Mouse (Mus musculus) neural tube, embryonic 12.5 days (tissue): ENCODE results near the gene Slc25a10. TPM values are rescaled to one million over a fixed set of nuclear protein-coding genes. Genes with fewer than 3 reads are reported as not detected.
"Not testable (repeated sequence)": the region's sequence is repeated elsewhere in the genome, so short reads cannot be mapped to it uniquely, and the experiment has no call there.

Experiments used
- ATAC-seq: fragments of 200-750 bp; cut with Nextera tagmentation; 2 replicates; pipeline ENCODE4 v1.8.0; 2017; ENCODE audit warnings: low read depth, mild to moderate bottlenecking, moderate TSS enrichment, moderate library complexity; ENCODE audit not compliant: low FRiP score
- H3K27ac ChIP-seq: fragments of 300-500 bp; sonication (generic); 2 replicates; pipeline ENCODE4 v1.5.1; 2016
- H3K27me3 ChIP-seq: fragments of 300-500 bp; sonication (generic); replicated peaks from 2 replicates; pipeline ENCODE4 v1.6.1; 2016; ENCODE audit warnings: mild to moderate bottlenecking
- H3K36me3 ChIP-seq: fragments of 300-500 bp; sonication (generic); 2 replicates; pipeline ENCODE4 v1.6.1; 2016; ENCODE audit warnings: mild to moderate bottlenecking
- H3K4me1 ChIP-seq: fragments of 300-500 bp; sonication (generic); 2 replicates; pipeline ENCODE4 v1.6.1; 2016
- H3K4me2 ChIP-seq: fragments of 300-500 bp; sonication (generic); replicated peaks from 2 replicates; pipeline ENCODE4 v1.6.1; 2016; ENCODE audit warnings: mild to moderate bottlenecking
- H3K4me3 ChIP-seq: fragments of 300-500 bp; sonication (generic); 2 replicates; pipeline ENCODE4 v1.5.1; 2016
- H3K9ac ChIP-seq: fragments of 300-500 bp; sonication (generic); 2 replicates; pipeline ENCODE4 v1.6.1; 2016; ENCODE audit warnings: mild to moderate bottlenecking
- H3K9me3 ChIP-seq: fragments of 300-500 bp; sonication (generic); 2 replicates; pipeline ENCODE4 v1.6.1; 2016; ENCODE audit warnings: mild to moderate bottlenecking
- WGBS: fragments of 180-500 bp; shearing (Covaris S2); methylation state at CpG from one replicate; pipeline ENCODE4 v1.1.7; 2016; 5-methylcytosine and 5-hydroxymethylcytosine counted together
- polyA plus RNA-seq: library from polyadenylated mRNA; unstranded; fragments of >200 nt; fragmentation: Nextera tagmentation; extraction: Ambion mirVana; gene quantifications from 2 replicates; pipeline ENCODE4 v1.2.1, GENCODE M21; 2016

The Slc25a10 gene
- polyA plus RNA-seq, 1 experiment from 2014 or later = 37.9 TPM

DNA sequence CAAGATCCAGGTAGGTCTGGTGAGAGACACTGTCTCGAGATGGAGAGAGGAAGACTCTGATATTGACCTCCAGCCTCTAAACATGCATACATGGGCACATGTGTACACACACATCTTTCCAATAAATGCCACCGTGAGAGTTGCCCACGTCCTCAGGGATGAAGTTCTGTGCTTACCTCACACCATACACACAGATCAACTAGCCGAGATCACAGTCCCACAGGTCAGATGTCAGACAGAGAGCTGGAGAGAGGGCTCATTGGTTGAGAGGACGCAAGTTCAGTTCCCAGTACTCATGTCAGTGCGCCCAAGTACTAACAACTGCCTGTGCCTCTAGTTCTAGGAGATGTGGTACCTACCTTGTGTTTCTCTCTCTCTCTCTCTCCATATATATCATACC is 9.4 kb downstream of the Slc25a10 start:
- Histone ChIP-seq H3K9ac (no peak overlapping the region), H3K4me2 (no peak overlapping the region), H3K36me3 (peaks cover 34% of the 10 kb centered on the region), H3K4me3 (no peak overlapping the region), H3K27ac (no peak overlapping the region), H3K4me1 (no peaks in the 10 kb centered on the region), H3K9me3 (no peaks in the 10 kb centered on the region), H3K27me3 (no peaks in the 10 kb centered on the region)
- ATAC-seq = no peak
- WGBS = 67% methylated on average over 6 of the region's 6 CpGs

- Histone ChIP-seq H3K9me3 (no peaks in the 10 kb centered on the region), H3K27me3 (no peaks in the 10 kb centered on the region), H3K9ac (no peak overlapping the region), H3K4me3 (no peak overlapping the region), H3K4me2 (no peak overlapping the region), H3K36me3 (peaks cover 27% of the 10 kb centered on the region), H3K4me1 (no peaks in the 10 kb centered on the region), H3K27ac (no peak overlapping the region)
- WGBS = 87% methylated on average over 4 of the region's 4 CpGs
- no peak for ATAC-seq
These were observed 10.1 kb downstream of the Slc25a10 start for GRCm38 (mm10) chr11:120501701-120502100.

GRCm38 (mm10) chr11:120505661-120506060 is 14.0 kb downstream of the Slc25a10 start:
- H3K4me1 ChIP-seq = peaks cover 4% of the 10 kb centered on the region; the same call in 1 of the 2 replicates
- no peaks in the 10 kb centered on the region for H3K36me3 ChIP-seq
- no peak overlapping the region for H3K4me2 ChIP-seq
- H3K27ac ChIP-seq = no peak overlapping the region
- H3K9me3 ChIP-seq = no peaks in the 10 kb centered on the region
- no peak overlapping the region for H3K9ac ChIP-seq
- whole genome bisulfite sequencing = 88% methylated on average over 3 of the region's 3 CpGs
- H3K27me3 ChIP-seq = no peaks in the 10 kb centered on the region
- H3K4me3 ChIP-seq = no peak overlapping the region
- no peak for ATAC-seq

DNA sequence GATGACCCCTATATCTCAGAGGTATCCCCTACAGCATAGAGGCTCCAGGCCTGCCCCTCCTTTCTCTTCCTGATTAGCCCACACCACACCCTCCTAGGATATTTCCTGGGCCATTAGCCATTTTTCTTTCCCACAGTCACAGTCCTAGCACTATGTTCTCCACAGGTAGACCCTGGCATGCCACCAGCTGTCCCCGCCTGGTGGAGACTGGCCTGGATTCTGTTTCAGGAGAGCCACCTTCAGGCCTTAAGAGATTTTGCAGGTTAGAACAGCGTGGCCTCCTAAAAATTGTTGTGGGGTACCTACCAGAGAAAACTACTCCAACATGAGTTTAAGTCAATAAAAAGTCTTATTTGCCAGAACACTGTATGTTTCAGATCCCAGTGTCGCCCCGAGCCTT is 15.3 kb downstream of the Slc25a10 start:
- H3K4me3 ChIP-seq = no peak overlapping the region
- no peaks in the 10 kb centered on the region for H3K36me3 ChIP-seq
- no peak overlapping the region for H3K4me2 ChIP-seq
- H3K9me3 ChIP-seq = no peaks in the 10 kb centered on the region
- no peak for ATAC-seq
- peaks cover 6% of the 10 kb centered on the region; the same call in 1 of the 2 replicates for H3K4me1 ChIP-seq
- H3K27me3 ChIP-seq = no peaks in the 10 kb centered on the region
- no peak overlapping the region for H3K27ac ChIP-seq
- WGBS = 54% methylated on average over 4 of the region's 4 CpGs
- no peak overlapping the region for H3K9ac ChIP-seq

GRCm38 (mm10) chr11:120507611-120508289 is 16.1 kb downstream of the Slc25a10 start:
- H3K36me3 ChIP-seq = no peaks in the 10 kb centered on the region
- no peak overlapping the region for H3K9ac ChIP-seq

DNA sequence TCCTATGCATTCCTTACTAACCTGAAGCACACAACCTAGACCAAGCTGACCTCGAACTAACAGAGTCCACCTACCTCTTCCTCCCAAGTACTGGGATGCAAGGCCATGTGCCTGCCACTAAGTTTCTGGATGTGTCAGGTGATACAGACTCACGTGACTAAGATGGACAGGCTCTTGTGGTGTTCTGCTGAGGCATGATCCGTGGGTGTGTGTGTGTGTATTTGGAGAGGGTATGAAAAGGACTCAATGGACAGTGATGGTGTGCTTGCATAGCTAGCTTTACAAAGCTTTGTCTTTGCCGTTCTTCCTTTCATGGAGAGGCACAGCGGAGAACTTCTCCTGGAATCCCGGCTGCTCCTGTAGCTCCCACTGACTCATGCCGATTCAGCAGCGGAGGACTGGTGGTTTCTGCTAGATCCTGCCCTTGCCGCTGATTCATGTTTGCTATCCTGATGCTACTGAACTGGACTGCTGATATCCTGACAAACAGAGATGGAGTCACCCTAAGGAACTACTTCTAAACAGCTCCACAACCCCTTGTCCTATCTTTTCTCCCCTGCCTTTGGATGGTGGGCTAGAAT is 16.7 kb downstream of the Slc25a10 start:
- Histone ChIP-seq H3K4me1 (peaks cover 9% of the 10 kb centered on the region), H3K36me3 (no peaks in the 10 kb centered on the region), H3K4me2 (no peak overlapping the region), H3K9ac (no peak overlapping the region), H3K9me3 (no peaks in the 10 kb centered on the region), H3K27me3 (no peaks in the 10 kb centered on the region), H3K27ac (no peak overlapping the region), H3K4me3 (no peak overlapping the region)
- no peak for ATAC-seq
- WGBS = 89% methylated on average over 9 of the region's 9 CpGs

More at GRCm38 (mm10) chr11:120507611-120508289, 16.1 kb downstream of the Slc25a10 start:
- Histone ChIP-seq H3K4me1 (peaks cover 6% of the 10 kb centered on the region; the same call in 1 of the 2 replicates), H3K4me3 (no peak overlapping the region), H3K27me3 (no peaks in the 10 kb centered on the region), H3K4me2 (no peak overlapping the region), H3K9me3 (no peaks in the 10 kb centered on the region), H3K27ac (no peak overlapping the region)
- 67% methylated on average over 13 of the region's 13 CpGs for WGBS
- ATAC-seq = no peak

DNA sequence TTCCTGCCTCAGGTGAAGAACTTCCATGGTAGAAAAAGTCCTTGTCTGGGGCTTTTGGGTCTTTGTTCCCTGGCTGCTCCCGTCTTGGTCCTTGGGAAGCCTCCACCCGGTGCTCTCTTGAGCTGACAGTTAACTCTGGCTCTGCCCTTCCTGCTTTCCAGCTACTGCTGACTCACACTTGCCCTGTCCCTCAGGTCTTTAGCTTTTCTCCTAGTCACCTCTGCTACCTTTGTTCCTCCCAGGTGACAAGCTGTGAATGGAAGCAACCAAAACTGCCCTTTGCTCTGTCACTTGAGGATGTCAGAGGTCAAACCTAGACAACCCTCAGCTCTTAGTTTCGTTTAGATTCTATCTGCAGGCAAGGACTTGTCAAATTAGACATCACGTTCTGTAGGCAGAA is 18.3 kb downstream of the Slc25a10 start:
- H3K9ac ChIP-seq = no peak overlapping the region
- H3K4me3 ChIP-seq = no peak overlapping the region
- 56% methylated on average over 4 of the region's 4 CpGs for WGBS
- ATAC-seq = no peak
- no peaks in the 10 kb centered on the region for H3K9me3 ChIP-seq
- H3K4me2 ChIP-seq = no peak overlapping the region
- peaks cover 9% of the 10 kb centered on the region for H3K4me1 ChIP-seq
- H3K27ac ChIP-seq = no peak overlapping the region
- H3K27me3 ChIP-seq = no peaks in the 10 kb centered on the region
- no peaks in the 10 kb centered on the region for H3K36me3 ChIP-seq

- Histone ChIP-seq H3K9ac (0 out of 2 replicates have a peak overlapping the region, but pooled peaks have one; percentile 8), H3K27ac (no peak overlapping the region), H3K4me1 (peaks cover 9% of the 10 kb centered on the region), H3K4me2 (peak overlapping the region; percentile 49), H3K27me3 (no peaks in the 10 kb centered on the region), H3K4me3 (0 out of 2 replicates have a peak overlapping the region, but pooled peaks have one; percentile 9), H3K36me3 (no peaks in the 10 kb centered on the region), H3K9me3 (no peaks in the 10 kb centered on the region)
- no peak for ATAC-seq
- WGBS = 14% methylated on average over 16 of the region's 16 CpGs
These were observed 18.9 kb downstream of the Slc25a10 start for GRCm38 (mm10) chr11:120510375-120511030.

- H3K4me3 ChIP-seq = no peak overlapping the region
- ATAC-seq = no peak
- H3K9ac ChIP-seq = no peak overlapping the region
- no peak overlapping the region for H3K27ac ChIP-seq
- H3K9me3 ChIP-seq = no peaks in the 10 kb centered on the region
- WGBS = 25% methylated on average over 6 of the region's 6 CpGs
- H3K4me1 ChIP-seq = peaks cover 9% of the 10 kb centered on the region
- H3K27me3 ChIP-seq = no peaks in the 10 kb centered on the region
- H3K36me3 ChIP-seq = no peaks in the 10 kb centered on the region
- H3K4me2 ChIP-seq = no peak overlapping the region
These were observed 21.3 kb downstream of the Slc25a10 start for GRCm38 (mm10) chr11:120512790-120513453.

DNA sequence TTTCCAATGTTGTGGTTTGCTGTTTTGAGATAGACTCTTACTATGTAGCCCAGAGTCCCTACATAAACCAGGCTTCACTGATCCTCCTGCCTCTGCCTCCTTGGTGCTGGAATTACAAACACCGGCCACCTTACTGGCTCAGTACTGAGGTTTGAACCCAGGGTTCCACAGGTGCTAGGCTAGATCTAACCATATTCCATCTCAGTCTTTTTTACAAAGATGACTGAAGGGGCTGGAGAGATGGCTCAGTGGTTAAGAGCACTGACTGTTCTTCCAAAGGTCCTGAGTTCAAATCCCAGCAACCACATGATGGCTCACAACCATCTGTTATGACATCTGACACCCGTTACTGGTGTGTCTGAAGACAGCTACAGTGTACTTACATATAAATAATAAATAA is 22.6 kb downstream of the Slc25a10 start:
- H3K27ac ChIP-seq, H3K9ac ChIP-seq, ATAC-seq, H3K36me3 ChIP-seq, H3K9me3 ChIP-seq, H3K4me3 ChIP-seq, H3K4me1 ChIP-seq, H3K27me3 ChIP-seq, H3K4me2 ChIP-seq: not testable (repeated sequence)
- WGBS = 93% methylated on average over 2 of the region's 2 CpGs

DNA sequence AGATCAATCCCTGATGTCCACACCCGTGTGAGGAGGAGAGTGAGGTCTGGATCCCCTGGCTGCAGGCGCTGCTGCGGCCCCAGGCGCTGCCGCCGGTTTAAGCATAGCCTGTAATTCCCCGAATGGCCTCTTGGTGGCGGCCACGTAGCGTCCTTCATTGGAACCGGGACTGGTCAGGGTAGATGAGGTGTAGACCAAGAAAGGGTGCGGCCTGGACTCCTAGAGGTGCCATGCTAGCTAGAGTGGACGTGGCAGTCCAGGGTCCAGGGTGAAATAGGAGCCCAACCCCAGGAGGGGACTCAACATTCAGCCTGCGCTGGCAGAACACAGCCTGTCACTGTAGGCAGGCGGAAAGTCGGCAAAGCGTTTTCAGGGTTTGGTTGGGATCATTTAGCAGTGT is 24.0 kb downstream of the Slc25a10 start:
- no peak overlapping the region for H3K27ac ChIP-seq
- WGBS = 19% methylated on average over 17 of the region's 17 CpGs
- H3K27me3 ChIP-seq = no peaks in the 10 kb centered on the region
- no peak overlapping the region for H3K4me3 ChIP-seq
- H3K36me3 ChIP-seq = no peaks in the 10 kb centered on the region
- no peak overlapping the region for H3K9ac ChIP-seq
- peak; percentile 48; the same call in 1 of the 2 replicates for ATAC-seq
- peaks cover 6% of the 10 kb centered on the region for H3K4me1 ChIP-seq
- H3K9me3 ChIP-seq = no peaks in the 10 kb centered on the region
- H3K4me2 ChIP-seq = no peak overlapping the region

DNA sequence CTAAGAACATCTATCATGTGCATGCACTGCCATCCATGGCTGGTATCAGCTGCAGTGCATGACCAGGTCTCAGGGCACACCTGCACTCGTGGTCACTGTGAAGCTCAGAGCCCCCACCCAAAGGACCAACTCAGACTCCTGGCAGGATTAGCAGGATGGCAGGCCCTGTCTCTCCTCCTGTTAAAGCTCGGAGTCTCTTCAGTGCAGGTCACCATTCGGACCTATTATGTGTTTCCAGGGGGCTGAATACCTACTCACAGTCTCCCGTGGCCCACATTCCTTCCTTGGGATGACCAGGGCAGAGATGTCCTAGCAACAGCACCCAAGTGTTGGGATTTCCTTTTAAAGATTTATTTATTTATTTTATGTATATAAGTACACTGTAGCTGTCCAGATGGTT is 25.5 kb downstream of the Slc25a10 start:
- Histone ChIP-seq H3K9ac (no peak overlapping the region), H3K27ac (no peak overlapping the region), H3K4me3 (no peak overlapping the region), H3K4me1 (peaks cover 5% of the 10 kb centered on the region; the same call in 1 of the 2 replicates), H3K27me3 (no peaks in the 10 kb centered on the region), H3K9me3 (no peaks in the 10 kb centered on the region), H3K4me2 (no peak overlapping the region), H3K36me3 (no peaks in the 10 kb centered on the region)
- 86% methylated on average over 4 of the region's 4 CpGs for WGBS
- no peak for ATAC-seq
